Mouse (Mus musculus): Measurements from ENCODE around the gene Tmbim4. TPM values are rescaled to one million over a fixed set of nuclear protein-coding genes. Genes with fewer than 3 reads are reported as not detected.

Gene Tmbim4
- total RNA-seq (2021): 141 and 150 TPM in 2 replicates
- long read RNA-seq, transcript Tmbim4-201 (7 exons, 904 nt): major isoform, 88 of 102 reads
- long read RNA-seq, partial matches to known transcripts: 2 of 102 reads
- long read RNA-seq, other reads (novel, unspliced or antisense): 9 of 102 reads

DNA sequence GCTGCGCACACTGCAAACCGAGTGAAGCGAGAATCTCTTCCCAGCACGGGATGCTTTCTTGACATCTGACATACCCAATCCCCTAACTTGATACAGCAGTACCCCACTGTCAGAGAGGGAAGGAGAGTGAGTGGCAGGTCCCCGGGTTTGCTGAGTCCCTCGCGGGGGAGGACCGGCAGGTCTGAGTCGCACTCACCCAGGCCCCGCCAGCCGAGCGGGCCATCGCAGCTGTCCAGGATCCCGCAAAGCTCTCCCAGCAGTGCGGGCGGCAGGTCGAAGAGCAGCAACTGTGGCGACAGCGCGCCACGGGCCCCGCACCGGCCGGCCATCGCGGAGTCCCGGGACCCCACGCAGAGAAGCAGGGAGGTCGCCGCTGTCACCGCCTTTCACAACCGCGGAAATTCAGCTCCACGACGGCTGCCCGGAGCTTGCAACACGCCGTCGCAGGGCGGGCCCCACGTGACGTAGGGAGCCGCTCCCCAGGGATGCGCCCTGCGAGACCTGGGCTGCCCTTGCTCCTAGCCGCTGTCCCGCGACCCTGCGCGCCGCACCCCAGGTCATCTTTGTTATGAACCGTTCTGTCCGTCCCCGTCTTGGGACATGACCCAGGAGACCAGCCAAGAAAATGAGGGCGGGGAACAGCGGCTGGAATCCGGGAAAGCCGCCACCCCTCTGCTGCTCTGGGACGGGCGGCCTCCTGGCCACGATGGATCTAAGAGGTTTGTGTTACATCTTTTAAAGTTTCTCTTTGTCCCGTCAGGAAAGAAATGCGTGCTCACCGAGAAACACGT is at the start of gene Tmbim4:
Tmbim4 (plus strand) TSS at position 460 of the 791 bp plus-strand sequence.
- peak; percentile 75 for DNase-seq

DNA sequence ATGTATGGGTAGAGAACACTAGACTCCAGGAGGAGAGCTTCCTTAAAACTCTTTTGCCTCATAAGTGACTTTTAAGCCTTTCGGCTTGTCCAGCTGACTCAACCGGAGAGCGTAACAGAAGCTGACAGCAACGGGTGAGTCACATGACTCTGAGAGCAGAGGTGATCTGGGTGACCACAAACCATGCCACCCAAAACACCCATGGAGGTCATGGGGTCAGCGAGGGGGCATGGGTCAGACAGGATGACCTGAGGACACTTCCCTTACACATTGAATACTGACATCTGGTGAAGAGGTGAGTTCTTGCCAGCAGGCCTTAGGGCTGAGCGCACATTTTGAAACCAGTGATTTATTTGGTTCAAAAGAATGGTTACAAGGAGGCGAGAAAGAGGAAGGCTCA is 49.7 kb upstream of the Tmbim4 start:
- no peak for DNase-seq

GRCm38 (mm10) chr10:120153911-120154310 is 47.5 kb upstream of the Tmbim4 start:
- DNase-seq: no peak

GRCm38 (mm10) chr10:120160533-120160932 is 40.9 kb upstream of the Tmbim4 start:
- DNase-seq: no peak

- DNase-seq: no peak
Observed at GRCm38 (mm10) chr10:120162840-120163239, 38.5 kb upstream of the Tmbim4 start.

GRCm38 (mm10) chr10:120163490-120163889 is 37.9 kb upstream of the Tmbim4 start:
- no peak for DNase-seq

DNA sequence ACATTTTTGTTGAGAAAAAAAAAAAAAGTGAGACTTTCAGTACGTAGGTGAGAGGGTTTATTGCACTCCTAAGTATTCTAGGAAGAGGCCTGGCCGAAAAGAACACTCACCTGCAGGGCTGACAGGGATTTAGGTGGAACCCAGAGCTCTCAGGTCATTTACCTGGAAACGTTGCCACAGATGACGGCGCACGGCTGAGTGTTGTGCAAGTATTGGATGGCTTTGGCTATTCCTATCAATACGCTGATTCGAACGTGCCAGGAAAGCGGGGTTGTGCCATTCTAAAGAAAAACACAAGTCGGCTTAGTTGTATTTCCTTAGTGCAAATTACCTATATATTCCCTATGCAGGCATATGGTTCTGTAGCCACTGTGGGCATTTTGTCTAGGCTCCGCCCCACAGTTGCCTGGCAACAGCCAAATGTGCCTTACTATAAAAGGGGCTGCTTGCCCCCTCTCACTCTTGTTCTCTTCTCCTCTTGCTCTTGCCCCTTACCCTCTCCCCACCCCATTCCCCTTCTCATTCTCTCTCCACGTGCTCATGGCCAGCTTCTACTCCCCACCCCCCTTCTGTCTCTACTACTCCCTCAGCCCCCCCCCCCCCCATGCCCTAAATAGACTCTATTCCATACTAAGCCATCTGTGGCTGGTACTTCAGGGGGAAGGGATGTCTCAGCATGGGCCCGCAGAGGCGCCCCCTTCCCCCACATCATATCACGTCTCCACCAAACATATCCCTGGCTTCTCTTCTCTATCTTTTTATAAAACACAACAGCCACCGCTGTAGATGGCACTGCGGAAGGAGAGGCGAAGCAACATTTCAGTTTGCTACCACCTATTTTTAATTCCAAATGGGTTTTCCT is 36.2 kb upstream of the Tmbim4 start:
- no peak for DNase-seq

DNA sequence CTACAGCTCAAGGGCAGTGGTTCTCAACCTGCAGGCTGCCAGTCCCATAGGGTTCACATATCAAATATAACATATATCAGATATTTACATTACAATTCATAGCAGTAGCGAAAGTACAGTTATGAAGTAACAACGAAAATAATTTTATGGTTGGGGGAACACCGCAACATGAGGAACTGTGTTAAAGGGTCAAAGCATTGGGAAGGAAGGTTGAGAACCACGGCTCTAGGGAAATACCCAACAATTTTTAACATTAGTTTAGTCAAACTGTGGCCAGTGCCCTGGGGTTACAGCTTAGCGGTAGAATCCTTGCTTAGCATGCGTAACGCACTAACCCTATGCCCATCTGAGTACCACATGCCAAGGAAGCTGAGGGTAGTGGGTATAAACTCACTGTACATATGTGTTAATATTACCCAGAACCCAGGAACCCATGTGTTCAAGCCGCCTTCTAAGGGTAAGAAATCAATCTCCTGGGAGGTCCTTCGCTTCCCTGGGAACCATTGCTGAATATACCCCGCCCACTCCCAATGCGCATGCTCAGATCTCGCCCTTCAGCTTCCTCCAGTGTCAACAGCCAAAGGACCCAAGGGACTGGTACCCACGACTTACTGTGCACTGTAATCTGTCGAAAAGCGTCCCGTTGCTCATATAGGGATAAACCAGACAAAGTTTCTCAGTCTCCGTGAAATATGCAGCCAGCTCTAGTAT is 35.4 kb upstream of the Tmbim4 start:
- no peak for DNase-seq

GRCm38 (mm10) chr10:120168070-120168469 is 33.3 kb upstream of the Tmbim4 start:
- DNase-seq: no peak

DNA sequence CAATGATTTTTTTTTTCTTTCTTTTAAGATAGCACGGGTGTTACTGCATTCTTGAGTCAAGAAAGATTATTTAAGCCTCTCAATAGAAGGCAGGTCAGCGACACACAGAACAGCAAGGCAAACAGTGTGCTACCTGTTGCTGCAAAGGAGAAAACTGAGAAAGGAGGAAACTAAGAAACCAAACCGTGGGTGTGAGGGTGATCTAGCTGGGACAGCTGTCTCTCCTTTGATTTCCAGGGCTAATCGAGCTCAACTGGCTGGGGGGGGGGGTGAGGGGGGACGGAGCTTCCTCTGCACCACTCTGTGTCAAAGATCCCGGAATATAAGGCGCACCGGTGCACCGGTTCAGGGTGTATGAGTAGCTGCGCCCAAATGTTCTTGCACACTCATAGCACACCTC is 32.3 kb upstream of the Tmbim4 start:
- DNase-seq: no peak

GRCm38 (mm10) chr10:120169841-120170240 is 31.5 kb upstream of the Tmbim4 start:
- no peak for DNase-seq

DNA sequence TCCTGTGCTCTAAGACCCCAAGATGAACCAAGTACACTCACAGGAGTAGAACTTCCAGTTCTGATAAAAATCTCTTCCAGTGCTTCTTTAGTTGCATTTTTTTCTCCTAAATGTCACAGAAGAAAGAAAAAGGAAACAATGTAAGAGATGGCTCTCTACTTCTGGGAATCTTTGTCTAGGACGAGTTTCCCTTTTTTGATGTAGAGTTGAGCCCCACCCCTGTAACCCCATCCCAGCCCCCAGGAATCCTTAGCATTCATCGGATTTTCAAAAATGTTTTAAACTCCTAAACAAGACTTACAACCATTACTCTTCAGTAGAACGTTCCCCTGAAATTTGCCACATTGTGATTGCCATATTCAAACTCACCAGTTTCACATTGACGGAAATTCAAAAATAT is 31.1 kb upstream of the Tmbim4 start:
- DNase-seq: no peak

GRCm38 (mm10) chr10:120171340-120171739 is 30.1 kb upstream of the Tmbim4 start:
- no peak for DNase-seq

DNA sequence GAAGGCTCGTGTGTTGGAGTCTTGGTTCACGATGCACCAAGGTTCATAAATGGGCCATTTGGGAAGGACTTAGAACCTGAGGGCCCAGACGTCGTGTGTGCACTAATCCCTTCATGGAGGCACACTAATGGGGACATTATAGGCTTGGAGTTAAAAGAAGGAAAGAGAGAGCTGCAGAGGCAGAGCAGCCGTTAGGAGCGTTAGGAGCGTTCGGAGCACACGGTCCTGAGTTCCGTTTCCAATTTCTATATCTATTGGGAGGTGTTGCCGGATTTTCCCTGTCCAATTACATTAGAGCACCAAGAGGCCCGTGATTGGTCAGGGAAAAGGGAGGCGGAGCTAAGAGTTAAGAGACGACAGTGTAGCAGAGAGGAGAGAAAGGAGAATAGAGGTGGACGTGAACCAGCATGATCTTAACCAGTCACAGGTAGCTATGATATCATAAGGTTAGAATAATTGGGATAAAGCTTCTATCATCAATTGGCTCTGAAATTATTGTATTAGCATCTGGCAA is 27.1 kb upstream of the Tmbim4 start:
- no peak for DNase-seq

GRCm38 (mm10) chr10:120182887-120183286 is 18.5 kb upstream of the Tmbim4 start:
- no peak for DNase-seq

DNA sequence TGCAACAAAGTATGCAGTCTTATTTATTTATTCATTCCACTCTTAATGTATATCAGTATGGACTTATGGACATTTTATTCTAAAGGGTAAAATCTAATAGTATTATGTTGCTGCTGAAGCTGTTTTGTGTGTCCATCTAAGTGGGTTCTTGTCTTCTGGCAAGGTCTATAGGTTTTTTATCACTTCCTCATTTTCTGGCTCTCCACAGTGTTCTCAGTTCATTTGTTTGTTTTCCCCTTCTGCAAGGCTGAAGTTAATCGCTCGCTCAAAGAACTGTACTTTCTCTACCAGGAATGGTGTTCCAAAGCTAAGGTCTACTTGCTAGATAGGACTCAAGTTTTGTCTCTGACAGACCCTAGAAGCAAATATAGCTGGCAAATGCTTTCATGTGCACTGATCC is 18.0 kb upstream of the Tmbim4 start:
- no peak for DNase-seq

DNA sequence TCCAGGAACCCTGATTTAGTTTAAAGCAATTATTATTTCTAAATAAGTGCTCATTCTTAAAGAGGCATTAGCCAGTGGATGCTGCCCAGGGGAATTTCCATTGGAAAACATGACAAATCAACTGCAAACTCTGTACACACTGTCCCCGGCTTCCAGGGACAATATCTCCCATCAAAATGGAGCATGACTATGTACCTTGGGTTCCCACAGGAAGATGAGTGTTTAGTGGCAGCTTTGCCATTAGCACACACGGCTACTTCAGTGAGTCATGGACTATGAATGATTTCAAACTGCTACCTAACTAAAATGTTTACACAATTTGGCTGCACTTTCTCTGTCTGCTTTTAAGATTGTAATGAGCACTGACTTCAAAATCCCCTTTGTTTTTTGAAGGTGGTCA is 12.9 kb upstream of the Tmbim4 start:
- DNase-seq: no peak

GRCm38 (mm10) chr10:120189276-120189675 is 12.1 kb upstream of the Tmbim4 start:
- DNase-seq: no peak

DNA sequence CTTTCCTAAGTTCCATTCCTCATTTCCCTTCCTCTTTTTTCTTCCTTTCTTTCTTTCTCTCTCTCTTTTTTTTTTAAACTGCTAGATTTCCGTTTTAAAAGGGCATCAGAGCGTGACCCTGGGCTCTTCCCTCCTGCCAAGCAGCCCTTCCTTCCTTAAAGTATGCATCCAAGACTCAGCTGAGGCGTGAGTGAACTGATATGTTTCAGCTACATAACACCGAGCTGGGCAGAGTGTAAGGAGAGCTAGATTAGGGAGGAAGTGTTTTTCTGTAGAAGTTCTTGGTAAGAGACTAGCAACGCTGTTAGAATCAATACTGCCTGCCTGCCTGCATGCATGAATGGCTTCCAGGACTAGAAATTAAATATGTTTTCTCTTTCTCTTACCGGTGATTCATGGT is 11.6 kb upstream of the Tmbim4 start:
- no peak for DNase-seq

GRCm38 (mm10) chr10:120191165-120191564 is 10.2 kb upstream of the Tmbim4 start:
- no peak for DNase-seq

- DNase-seq: no peak
Observed at GRCm38 (mm10) chr10:120192278-120192677, 9.1 kb upstream of the Tmbim4 start.

- DNase-seq: no peak
Observed at GRCm38 (mm10) chr10:120193255-120193654, 8.1 kb upstream of the Tmbim4 start.
